Mouse (Mus musculus) forebrain, embryonic 11.5 days (tissue): ENCODE measurements around the gene Sema5a. TPM values are rescaled to one million over a fixed set of nuclear protein-coding genes. Genes with fewer than 3 reads are reported as not detected.
"Not testable (repeated sequence)": the region's sequence is repeated elsewhere in the genome, so short reads cannot be mapped to it uniquely, and the experiment has no call there.

Experiments
- ATAC-seq: fragments of 200-750 bp; cut with Nextera tagmentation; replicated peaks from 2 replicates; pipeline ENCODE4 v1.8.0; 2017; ENCODE audit warnings: moderate TSS enrichment; ENCODE audit not compliant: low FRiP score
- DNase-seq: peaks from one replicate; pipeline ENCODE4 v3.0.0-alpha.2; 2017; ENCODE audit warnings: low spot score
- H3K27ac ChIP-seq: fragments of 300-500 bp; sonication (generic); 2 replicates; pipeline ENCODE4 v1.5.1; 2014; ENCODE audit warnings: low read depth, low read length
- H3K27me3 ChIP-seq: fragments of 300-500 bp; sonication (generic); 2 replicates; pipeline ENCODE4 v1.6.1; 2014; ENCODE audit warnings: mild to moderate bottlenecking, low read length, mixed read lengths; ENCODE audit not compliant: control insufficient read depth, insufficient read depth
- H3K36me3 ChIP-seq: fragments of 300-500 bp; sonication (generic); 2 replicates; pipeline ENCODE4 v1.6.1; 2014; ENCODE audit warnings: mild to moderate bottlenecking, low read length, moderate library complexity, mixed read lengths; ENCODE audit not compliant: control insufficient read depth, insufficient read depth
- H3K4me1 ChIP-seq: fragments of 300-500 bp; sonication (generic); replicated peaks from 2 replicates; pipeline ENCODE4 v1.6.1; 2014; ENCODE audit warnings: low read length, mixed read lengths; ENCODE audit not compliant: control insufficient read depth, insufficient read depth
- H3K4me2 ChIP-seq: fragments of 300-500 bp; sonication (generic); 2 replicates; pipeline ENCODE4 v1.6.1; 2014; ENCODE audit warnings: low read depth, mild to moderate bottlenecking, low read length, moderate library complexity, mixed read lengths; ENCODE audit not compliant: severe bottlenecking
- H3K4me3 ChIP-seq: fragments of 300-500 bp; sonication (generic); 2 replicates; pipeline ENCODE4 v1.5.1; 2014; ENCODE audit warnings: low read depth, low read length
- H3K9ac ChIP-seq: fragments of 300-500 bp; sonication (generic); 2 replicates; pipeline ENCODE4 v1.6.1; 2014; ENCODE audit warnings: low read length
- H3K9me3 ChIP-seq: fragments of 300-500 bp; sonication (generic); 2 replicates; pipeline ENCODE4 v1.6.1; 2016; ENCODE audit warnings: low read length, mixed read lengths; ENCODE audit not compliant: control insufficient read depth
- WGBS: fragments of 180-500 bp; shearing (Covaris S2); extraction: QIAGEN DNeasy Blood & Tissue Kit; methylation state at CpG from one replicate; pipeline ENCODE4 v1.1.7; 2014; 5-methylcytosine and 5-hydroxymethylcytosine counted together
- polyA plus RNA-seq: library from polyadenylated mRNA; unstranded; fragments of >200 nt; fragmentation: Nextera tagmentation; extraction: Ambion mirVana; gene quantifications from 2 replicates; pipeline ENCODE4 v1.2.1, GENCODE M21; 2014

Gene Sema5a
- 14.5 and 16.2 TPM in 2 replicates for polyA plus RNA-seq

DNA sequence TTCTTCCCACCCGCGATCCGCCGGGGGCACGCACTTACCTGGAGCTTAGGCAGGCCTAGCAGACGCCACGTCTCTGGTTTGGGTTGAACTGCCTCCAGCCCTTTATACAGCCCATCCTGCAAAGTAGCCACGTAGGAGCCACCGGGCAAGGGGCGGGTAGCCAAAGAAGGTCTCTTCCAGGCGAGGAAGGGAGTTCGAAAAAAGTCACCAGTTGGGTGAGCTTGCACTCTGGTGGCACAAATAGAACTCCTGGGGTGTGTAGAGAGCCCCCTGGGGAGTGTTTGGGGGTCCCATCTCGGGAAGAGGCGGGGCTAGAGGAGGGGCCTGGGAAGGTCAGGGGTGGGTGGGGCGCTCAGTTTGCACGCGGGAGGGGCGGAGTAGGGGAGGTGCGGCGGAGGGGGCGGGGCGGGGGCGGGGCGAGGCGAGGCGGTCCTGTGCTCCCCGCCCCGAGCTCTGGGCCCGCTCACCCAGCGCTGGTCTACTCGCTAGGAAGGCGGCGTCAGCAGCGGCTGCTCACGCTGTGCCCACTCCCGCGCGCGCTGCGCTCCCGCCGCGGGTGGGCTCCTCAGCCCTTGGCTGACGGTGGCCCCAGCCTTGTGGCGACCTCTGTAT is at the start of gene Sema5a:
Gene Sema5a, plus strand, starts transcription at position 467 of the 612 bp plus-strand sequence.
- H3K36me3 ChIP-seq, result no peaks in the 10 kb centered on the region
- under 1% methylated on average over 31 of the region's 45 CpGs for WGBS
- peak; percentile 90 for DNase-seq
- no peaks in the 10 kb centered on the region for H3K9me3 ChIP-seq
- H3K27me3 ChIP-seq, result no peaks in the 10 kb centered on the region
- H3K4me2 ChIP-seq, result peak within 1 kb of the TSS; percentile 100
- no peaks in the 10 kb centered on the region for H3K4me1 ChIP-seq
- ATAC-seq, result peak; percentile 93
- H3K4me3 ChIP-seq, result peak within 1 kb of the TSS; percentile 57
- H3K27ac ChIP-seq, result 0 out of 2 replicates have a peak within 1 kb of the TSS, but pooled peaks have one; percentile 12
- H3K9ac ChIP-seq, result peak within 1 kb of the TSS; percentile 71

DNA sequence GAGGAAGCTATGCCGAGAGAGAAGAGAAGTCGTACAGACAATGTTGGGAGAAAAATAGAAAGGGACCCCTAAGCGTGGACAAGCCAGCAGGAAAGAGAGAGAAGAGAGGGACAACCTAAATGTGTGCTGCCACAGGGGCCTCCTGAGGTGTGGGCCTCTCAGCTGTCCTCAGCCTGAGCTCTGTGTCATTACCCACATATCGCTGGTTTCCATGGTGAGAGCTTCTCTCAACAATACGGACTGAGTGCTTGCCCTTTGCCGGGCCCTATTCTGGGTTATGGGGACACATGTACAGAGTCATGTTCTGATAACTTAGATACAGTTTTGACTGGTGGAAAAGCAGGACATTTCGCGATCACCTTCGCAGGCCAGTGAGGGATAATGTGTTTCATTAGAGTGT is 46.5 kb upstream of the Sema5a start:
- Histone ChIP-seq H3K4me1 (no peaks in the 10 kb centered on the region), H3K9me3 (no peaks in the 10 kb centered on the region), H3K36me3 (no peaks in the 10 kb centered on the region), H3K4me3 (no peak overlapping the region), H3K4me2 (no peak overlapping the region), H3K27me3 (no peaks in the 10 kb centered on the region), H3K9ac (no peak overlapping the region), H3K27ac (no peak overlapping the region)
- no peak for DNase-seq
- 80% methylated on average over 9 of the region's 9 CpGs for WGBS
- ATAC-seq, result no peak

DNA sequence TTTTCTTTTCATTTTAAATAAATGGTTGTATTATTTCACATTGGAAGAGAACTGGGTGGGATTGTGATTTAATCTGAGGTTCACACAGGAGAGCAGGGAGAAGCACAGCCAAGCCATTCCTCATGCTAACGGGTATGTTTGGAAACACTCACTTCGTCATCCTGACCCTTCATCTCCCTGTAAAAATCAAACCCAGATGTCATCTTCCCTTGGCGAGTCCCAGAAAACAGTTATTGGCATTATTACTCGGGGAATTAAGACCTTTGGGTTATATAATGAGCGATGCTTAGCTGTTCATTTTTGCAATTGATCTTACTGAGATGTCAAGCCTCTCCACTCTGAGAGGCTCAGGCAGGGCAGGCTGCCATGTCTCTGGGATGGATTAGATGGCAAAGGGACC is 46.0 kb upstream of the Sema5a start:
- no peak overlapping the region for H3K27ac ChIP-seq
- H3K9me3 ChIP-seq, result no peaks in the 10 kb centered on the region
- H3K4me3 ChIP-seq, result no peak overlapping the region
- no peak for DNase-seq
- no peaks in the 10 kb centered on the region for H3K27me3 ChIP-seq
- no peak overlapping the region for H3K9ac ChIP-seq
- no peaks in the 10 kb centered on the region for H3K4me1 ChIP-seq
- no peak overlapping the region for H3K4me2 ChIP-seq
- H3K36me3 ChIP-seq, result no peaks in the 10 kb centered on the region
- WGBS, result 73% methylated on average over 5 of the region's 5 CpGs
- no peak for ATAC-seq

DNA sequence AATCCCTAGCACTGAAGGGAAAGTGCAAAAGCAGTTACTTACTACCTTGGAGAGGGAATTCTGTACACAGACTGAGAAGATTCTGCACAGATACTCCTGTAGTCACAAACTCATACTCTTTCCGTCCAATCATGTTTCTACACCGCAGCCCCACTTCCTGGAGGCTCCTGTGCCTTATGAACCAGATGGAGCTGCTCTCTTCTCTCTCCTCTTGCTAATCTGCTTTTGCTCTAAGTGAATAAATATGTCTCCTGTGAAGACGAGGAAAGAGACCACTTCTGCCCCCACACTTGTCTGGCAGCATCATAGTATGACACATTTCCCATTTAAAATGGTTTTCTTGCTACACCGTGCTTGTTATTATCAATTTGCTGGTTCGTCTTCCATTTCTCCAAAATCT is 41.4 kb upstream of the Sema5a start:
- Histone ChIP-seq H3K4me3 (no peak overlapping the region), H3K9me3 (no peaks in the 10 kb centered on the region), H3K4me1 (no peaks in the 10 kb centered on the region), H3K9ac (no peak overlapping the region), H3K36me3 (no peaks in the 10 kb centered on the region), H3K4me2 (no peak overlapping the region), H3K27me3 (no peaks in the 10 kb centered on the region), H3K27ac (no peak overlapping the region)
- DNase-seq (no peak), ATAC-seq (no peak)
- 90% methylated on average over 5 of the region's 5 CpGs for WGBS

DNA sequence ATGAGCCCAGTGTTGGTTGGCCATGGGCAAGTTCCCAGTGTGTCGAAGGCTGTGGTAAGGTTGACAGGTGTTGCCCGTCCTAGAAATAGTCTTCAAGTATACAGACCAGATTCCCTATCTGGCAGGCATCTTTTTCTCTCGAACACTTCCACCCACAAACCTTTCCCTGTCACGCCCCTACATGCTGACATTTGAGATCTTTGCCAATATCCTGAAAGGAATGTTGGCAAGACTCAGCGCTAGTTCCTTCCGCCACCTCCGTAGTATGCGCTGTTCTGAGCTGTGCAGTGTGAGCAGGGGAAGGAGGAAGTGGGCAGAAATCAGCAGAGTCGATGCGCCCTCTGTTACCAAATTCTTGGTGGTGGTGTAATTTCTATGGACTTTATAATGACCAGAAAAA is 39.7 kb upstream of the Sema5a start:
- no peak for ATAC-seq
- Histone ChIP-seq H3K4me3 (no peak overlapping the region), H3K27me3 (no peaks in the 10 kb centered on the region), H3K27ac (no peak overlapping the region), H3K9me3 (no peaks in the 10 kb centered on the region), H3K4me2 (no peak overlapping the region), H3K4me1 (no peaks in the 10 kb centered on the region), H3K36me3 (no peaks in the 10 kb centered on the region), H3K9ac (no peak overlapping the region)
- DNase-seq, result no peak
- WGBS, result 92% methylated on average over 10 of the region's 10 CpGs

DNA sequence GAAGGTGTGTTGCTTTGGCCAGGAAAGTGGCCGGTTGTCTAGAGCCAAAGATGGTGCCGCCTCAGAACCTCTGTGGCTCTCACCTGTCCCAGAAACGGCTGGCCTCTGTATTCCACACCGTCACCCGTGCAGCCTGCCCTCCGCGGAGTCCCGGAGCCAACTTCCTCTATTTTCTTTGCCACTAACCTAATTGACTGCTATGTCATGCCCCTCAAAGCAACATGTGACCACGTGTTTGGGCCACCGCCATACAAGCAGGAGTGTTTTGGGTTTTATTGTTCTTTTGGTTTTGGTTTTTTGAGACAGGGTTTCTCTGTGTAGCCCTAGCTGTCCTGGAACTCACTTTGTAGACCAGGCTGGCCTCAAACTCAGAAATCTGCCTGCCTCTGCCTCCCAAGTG is 29.9 kb upstream of the Sema5a start:
- H3K4me3 ChIP-seq, H3K27ac ChIP-seq, DNase-seq, H3K9me3 ChIP-seq, H3K9ac ChIP-seq, H3K36me3 ChIP-seq, H3K27me3 ChIP-seq, H3K4me2 ChIP-seq, ATAC-seq, H3K4me1 ChIP-seq: not testable (repeated sequence)
- WGBS, result 93% methylated on average over 10 of the region's 10 CpGs

DNA sequence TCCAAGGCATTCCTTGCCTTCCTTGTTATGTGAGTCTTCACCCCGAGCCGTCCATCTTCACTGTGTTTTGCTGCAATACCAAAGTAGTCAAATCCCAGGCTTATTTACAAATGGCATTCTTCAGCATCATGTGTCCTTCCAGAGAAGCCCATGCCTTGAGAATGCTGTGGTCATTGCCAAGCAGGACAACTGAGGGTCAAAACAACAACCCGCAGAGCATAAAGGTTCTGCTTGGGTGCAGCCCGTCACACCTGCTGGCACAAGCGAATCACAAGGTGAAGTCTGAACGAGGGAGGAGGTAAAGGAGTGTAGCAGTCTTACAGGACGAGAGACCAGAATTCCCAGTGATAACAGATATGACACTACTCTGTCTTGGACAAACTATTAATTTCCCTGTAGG is 21.6 kb upstream of the Sema5a start:
- no peak for DNase-seq
- WGBS, result 90% methylated on average over 7 of the region's 7 CpGs
- Histone ChIP-seq H3K27me3 (no peaks in the 10 kb centered on the region), H3K36me3 (no peaks in the 10 kb centered on the region), H3K9me3 (no peaks in the 10 kb centered on the region), H3K4me1 (no peaks in the 10 kb centered on the region), H3K9ac (no peak overlapping the region), H3K4me2 (no peak overlapping the region), H3K27ac (no peak overlapping the region), H3K4me3 (no peak overlapping the region)
- ATAC-seq, result no peak

DNA sequence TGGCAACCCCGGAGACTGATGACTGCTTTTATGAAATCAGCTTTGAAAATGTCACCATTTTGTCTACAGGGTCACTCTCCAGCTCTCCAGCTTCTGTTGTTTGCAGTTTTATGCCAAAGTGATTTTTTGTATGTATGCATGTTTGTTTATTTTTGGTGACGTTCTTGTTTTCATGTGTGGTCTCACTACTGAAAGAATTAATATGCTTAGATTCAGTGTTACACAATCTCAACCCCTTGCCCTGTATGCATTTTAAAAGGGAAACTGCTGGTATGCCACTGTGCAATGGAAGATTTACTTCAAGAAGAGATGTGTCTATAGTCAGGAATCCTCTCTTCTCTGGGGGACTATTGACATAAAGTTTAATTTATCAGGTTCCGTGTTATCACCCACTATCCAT is 19.2 kb upstream of the Sema5a start:
- Histone ChIP-seq H3K9me3 (no peaks in the 10 kb centered on the region), H3K9ac (no peak overlapping the region), H3K4me1 (no peaks in the 10 kb centered on the region), H3K27me3 (no peaks in the 10 kb centered on the region), H3K4me2 (no peak overlapping the region), H3K4me3 (no peak overlapping the region), H3K27ac (no peak overlapping the region), H3K36me3 (no peaks in the 10 kb centered on the region)
- DNase-seq (no peak), ATAC-seq (no peak)
- WGBS, result 89% methylated on average over 3 of the region's 3 CpGs

DNA sequence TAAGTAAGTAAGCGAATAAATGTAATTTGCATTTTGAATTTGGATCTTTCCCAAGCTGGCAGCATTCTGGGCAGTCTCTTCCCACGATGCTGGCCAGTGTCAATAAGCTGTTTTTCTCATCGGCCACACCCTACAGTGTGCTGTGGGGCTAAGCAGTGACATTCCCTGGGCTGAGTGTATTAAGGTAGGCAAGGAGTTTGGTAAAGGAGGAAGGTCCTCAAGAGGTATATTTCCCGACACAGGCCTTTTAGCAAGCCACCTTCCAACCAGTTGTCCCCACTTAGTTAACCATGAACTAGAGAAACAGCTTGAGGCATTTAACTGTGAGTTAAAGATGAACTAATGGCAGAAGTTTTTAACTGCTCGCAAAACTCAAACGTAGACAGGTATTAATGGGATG is 18.2 kb upstream of the Sema5a start:
- ATAC-seq (no peak), DNase-seq (no peak)
- no peak overlapping the region for H3K9ac ChIP-seq
- no peak overlapping the region for H3K4me3 ChIP-seq
- H3K4me1 ChIP-seq, result no peaks in the 10 kb centered on the region
- no peak overlapping the region for H3K27ac ChIP-seq
- no peaks in the 10 kb centered on the region for H3K36me3 ChIP-seq
- no peaks in the 10 kb centered on the region for H3K9me3 ChIP-seq
- 85% methylated on average over 6 of the region's 6 CpGs for WGBS
- no peak overlapping the region for H3K4me2 ChIP-seq
- H3K27me3 ChIP-seq, result no peaks in the 10 kb centered on the region
